Mouse (Mus musculus): ENCODE results near the gene Rorc.

The Rorc gene

GRCm38 (mm10) chr3:94377028-94377923 is 4.7 kb downstream of the Rorc start:
- no peak for DNase-seq (ENCODE audit: low spot score in 2 of 2)

- DNase-seq (ENCODE audit: low spot score in 2 of 2) = no peak
Observed at GRCm38 (mm10) chr3:94379831-94380510, 7.4 kb downstream of the Rorc start.

GRCm38 (mm10) chr3:94382308-94382707 is 9.7 kb downstream of the Rorc start:
- DNase-seq (ENCODE audit: low spot score in 2 of 2) = no peak

- DNase-seq (ENCODE audit: low spot score in 2 of 2) = no peak
Observed at GRCm38 (mm10) chr3:94383476-94383875, 10.9 kb downstream of the Rorc start.

- DNase-seq (ENCODE audit: low spot score in 2 of 2) = no peak
Observed at GRCm38 (mm10) chr3:94386671-94387070, 14.1 kb downstream of the Rorc start.

- no peak for DNase-seq (ENCODE audit: low spot score in 2 of 2)
Observed at GRCm38 (mm10) chr3:94387391-94387790, 14.8 kb downstream of the Rorc start.

- DNase-seq (ENCODE audit: low spot score in 2 of 2) = no peak
Observed at GRCm38 (mm10) chr3:94388047-94388446, 15.5 kb downstream of the Rorc start.

- DNase-seq (ENCODE audit: low spot score in 2 of 2) = no peak
Observed at GRCm38 (mm10) chr3:94389420-94389819, 16.8 kb downstream of the Rorc start.

GRCm38 (mm10) chr3:94391001-94391400 is 18.4 kb downstream of the Rorc start:
- no peak for DNase-seq (ENCODE audit: low spot score in 2 of 2)

GRCm38 (mm10) chr3:94392128-94392527 is 19.5 kb downstream of the Rorc start:
- DNase-seq (ENCODE audit: low spot score in 2 of 2) = no peak

GRCm38 (mm10) chr3:94393049-94393448 is 20.5 kb downstream of the Rorc start:
- DNase-seq (ENCODE audit: low spot score in 2 of 2) = no peak

- no peak for DNase-seq (ENCODE audit: low spot score in 2 of 2)
Observed at GRCm38 (mm10) chr3:94396336-94396735, 23.7 kb downstream of the Rorc start.

GRCm38 (mm10) chr3:94396851-94397250 is 24.3 kb downstream of the Rorc start:
- no peak for DNase-seq (ENCODE audit: low spot score in 2 of 2)

GRCm38 (mm10) chr3:94398217-94398616 is 25.6 kb downstream of the Rorc start, which contains the start of gene Lingo4:
Gene Lingo4 (plus strand): TSS chr3:94398517.
- no peak for DNase-seq (ENCODE audit: low spot score in 2 of 2)

GRCm38 (mm10) chr3:94398943-94399481 is 26.4 kb downstream of the Rorc start:
- no peak for DNase-seq (ENCODE audit: low spot score in 2 of 2)

GRCm38 (mm10) chr3:94399663-94400310 is 27.2 kb downstream of the Rorc start:
- no peak for DNase-seq (ENCODE audit: low spot score in 2 of 2)

GRCm38 (mm10) chr3:94402451-94402850 is 29.9 kb downstream of the Rorc start:
- DNase-seq (ENCODE audit: low spot score in 2 of 2) = no peak

GRCm38 (mm10) chr3:94404366-94405054 is 31.9 kb downstream of the Rorc start:
- no peak for DNase-seq (ENCODE audit: low spot score in 2 of 2)

- no peak for DNase-seq (ENCODE audit: low spot score in 2 of 2)
Observed at GRCm38 (mm10) chr3:94405561-94405960, 33.0 kb downstream of the Rorc start.

- DNase-seq (ENCODE audit: low spot score in 2 of 2) = no peak
Observed at GRCm38 (mm10) chr3:94412530-94412929, 39.9 kb downstream of the Rorc start.

- DNase-seq (ENCODE audit: low spot score in 2 of 2) = peak; percentile 86 to 89
Observed at GRCm38 (mm10) chr3:94413031-94413679, 40.6 kb downstream of the Rorc start, which contains the start of gene Tdrkh. Gene Tdrkh (plus strand): TSS chr3:94413273.

All from urinary bladder, adult 18-20 months (tissue).